Mouse (Mus musculus) monocyte, adult 2 months (primary cell): ENCODE measurements around the gene Ednrb.

ENCODE experiments used
- DNase-seq, 2 experiments: peaks; one replicate each; pipeline ENCODE4 v3.0.0; 2022; ENCODE audit warnings: low spot score in 2 of 2, low read depth in 1 of 2

The Ednrb gene

GRCm38 (mm10) chr14:103767488-103767887 is 76.7 kb downstream of the Ednrb start:
- DNase-seq, result no peak
